Mouse (Mus musculus) neural tube, embryonic 13.5 days (tissue): ENCODE measurements around the gene Pot1a. TPM values are rescaled to one million over a fixed set of nuclear protein-coding genes. Genes with fewer than 3 reads are reported as not detected.

Experiments
- ATAC-seq: fragments of 200-750 bp; cut with Nextera tagmentation; 2 replicates; pipeline ENCODE4 v1.8.0; 2017; ENCODE audit warnings: low read depth, mild to moderate bottlenecking, moderate TSS enrichment, moderate library complexity
- H3K27ac ChIP-seq: fragments of 300-500 bp; sonication (generic); replicated peaks from 2 replicates; pipeline ENCODE4 v1.5.1; 2015; ENCODE audit warnings: moderate library complexity, mild to moderate bottlenecking, inconsistent platforms
- H3K27me3 ChIP-seq: fragments of 300-500 bp; sonication (generic); 2 replicates; pipeline ENCODE4 v1.6.1; 2015; ENCODE audit warnings: mild to moderate bottlenecking, inconsistent platforms
- H3K36me3 ChIP-seq: fragments of 300-500 bp; sonication (generic); 2 replicates; pipeline ENCODE4 v1.6.1; 2015; ENCODE audit warnings: mild to moderate bottlenecking, inconsistent platforms
- H3K4me1 ChIP-seq: fragments of 300-500 bp; sonication (generic); replicated peaks from 2 replicates; pipeline ENCODE4 v1.6.1; 2015; ENCODE audit warnings: inconsistent platforms
- H3K4me2 ChIP-seq: fragments of 300-500 bp; sonication (generic); 2 replicates; pipeline ENCODE4 v1.6.1; 2015; ENCODE audit warnings: inconsistent platforms, mild to moderate bottlenecking, moderate library complexity
- H3K4me3 ChIP-seq: fragments of 300-500 bp; sonication (generic); 2 replicates; pipeline ENCODE4 v1.5.1; 2015; ENCODE audit warnings: mild to moderate bottlenecking, inconsistent platforms
- H3K9ac ChIP-seq: fragments of 300-500 bp; sonication (generic); 2 replicates; pipeline ENCODE4 v1.6.1; 2015; ENCODE audit warnings: moderate library complexity, mild to moderate bottlenecking, inconsistent platforms
- H3K9me3 ChIP-seq: fragments of 300-500 bp; sonication (generic); 2 replicates; pipeline ENCODE4 v1.6.1; 2016; ENCODE audit warnings: inconsistent platforms
- WGBS: fragments of 180-500 bp; shearing (Covaris S2); methylation state at CpG from one replicate; pipeline ENCODE4 v1.1.7; 2015; 5-methylcytosine and 5-hydroxymethylcytosine counted together
- polyA plus RNA-seq: library from polyadenylated mRNA; unstranded; fragments of >200 nt; fragmentation: Nextera tagmentation; extraction: Ambion mirVana; gene quantifications from 2 replicates; pipeline ENCODE4 v1.2.1, GENCODE M21; 2015

Pot1a gene
- polyA plus RNA-seq, 1 experiment from 2014 or later, result 28.5 TPM

- no peaks in the 10 kb centered on the region for H3K9me3 ChIP-seq
- H3K4me1 ChIP-seq, result no peaks in the 10 kb centered on the region
- H3K27ac ChIP-seq, result no peak overlapping the region
- no peak overlapping the region for H3K9ac ChIP-seq
- no peak for ATAC-seq
- no peak overlapping the region for H3K4me3 ChIP-seq
- no peaks in the 10 kb centered on the region for H3K36me3 ChIP-seq
- 51% methylated on average over 6 of the region's 6 CpGs for WGBS
- H3K27me3 ChIP-seq, result no peaks in the 10 kb centered on the region
- no peak overlapping the region for H3K4me2 ChIP-seq
Observed at GRCm38 (mm10) chr6:25709250-25709895, 99.7 kb downstream of the Pot1a start.

GRCm38 (mm10) chr6:25699956-25700355, 109.1 kb downstream of the Pot1a start:
- Histone ChIP-seq H3K4me3 (no peak overlapping the region), H3K27me3 (no peaks in the 10 kb centered on the region), H3K9me3 (no peaks in the 10 kb centered on the region), H3K4me1 (no peaks in the 10 kb centered on the region), H3K4me2 (no peak overlapping the region), H3K36me3 (no peaks in the 10 kb centered on the region), H3K27ac (no peak overlapping the region), H3K9ac (no peak overlapping the region)
- no peak for ATAC-seq
- WGBS, result 43% methylated on average over 2 of the region's 2 CpGs

Other genes starting within 250 kb of the Pot1a start
- 7.6 and 8.5 TPM in 2 replicates for gene Gpr37, start 118.5 kb downstream of the Pot1a start, polyA plus RNA-seq